Mouse (Mus musculus): Measurements from ENCODE around the gene Adora2b. TPM values are rescaled to one million over a fixed set of nuclear protein-coding genes. Genes with fewer than 3 reads are reported as not detected.

Adora2b gene
- polyA plus RNA-seq, 1 experiment: 7.5 TPM

GRCm38 (mm10) chr11:62314984-62315383, 66.2 kb downstream of the Adora2b start:
- no peak for TF ChIP-seq CTCF (IDR thresholded peaks at IDR 0.05; ENCODE audit: borderline replicate concordance, insufficient read depth, low read length)
- no peak for TF ChIP-seq POLR2A (IDR thresholded peaks at IDR 0.05; ENCODE audit: low read depth, low read length)

More at GRCm38 (mm10) chr11:62314984-62315383, 66.2 kb downstream of the Adora2b start:
- Histone ChIP-seq H3K4me3 (ENCODE audit: insufficient read depth, low read length) (no peak overlapping the region), H3K27ac (ENCODE audit: insufficient read depth, low read length) (no peak overlapping the region), H3K4me1 (ENCODE audit: control insufficient read depth, insufficient read depth, low read length) (no peaks in the 10 kb centered on the region)

Other genes with a start within 250 kb of the Adora2b start
- gene Zswim7, start 32.4 kb downstream of the Adora2b start, polyA plus RNA-seq (2011; ENCODE audit: insufficient read length, low read depth, missing spikeins): 14.5 and 16.6 TPM in 2 replicates
- gene Ttc19, start 32.5 kb downstream of the Adora2b start, polyA plus RNA-seq (2011; ENCODE audit: insufficient read length, low read depth, missing spikeins): 46.3 and 50.5 TPM in 2 replicates
- 4.5 and 6.7 TPM in 2 replicates for gene Pigl, start 209.5 kb downstream of the Adora2b start, polyA plus RNA-seq (2011; ENCODE audit: insufficient read length, low read depth, missing spikeins)
- 179 and 225 TPM in 2 replicates for gene Ncor1, start 209.6 kb downstream of the Adora2b start, polyA plus RNA-seq (2011; ENCODE audit: insufficient read length, low read depth, missing spikeins)